Mouse (Mus musculus): ENCODE results near the gene Dpyd.

Gene Dpyd

GRCm38 (mm10) chr3:119095223-119095886 is 533.4 kb downstream of the Dpyd start:
- DNase-seq (ENCODE audit: low spot score) = peak; percentile 65

DNA sequence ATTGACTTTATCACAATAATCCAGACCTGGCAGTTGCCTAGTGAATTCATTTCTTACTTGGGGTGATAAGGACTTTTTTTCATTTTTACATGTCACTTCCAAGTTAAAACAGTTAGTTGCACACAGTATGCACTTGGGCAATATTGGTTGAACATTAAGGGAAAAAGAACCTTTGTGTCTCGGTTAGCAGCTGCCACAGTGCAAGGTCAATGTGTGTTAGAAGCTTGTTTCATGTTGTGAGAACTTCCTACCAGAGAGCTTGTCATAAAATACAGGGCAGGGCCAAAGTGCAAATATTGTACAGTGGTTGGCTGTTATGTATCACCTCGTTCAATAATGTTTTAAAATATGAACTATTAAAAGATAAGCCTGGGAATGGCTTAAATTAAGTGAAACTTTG is 564.1 kb downstream of the Dpyd start:
- no peak for DNase-seq (ENCODE audit: low spot score)

GRCm38 (mm10) chr3:119128076-119128475 is 566.1 kb downstream of the Dpyd start:
- DNase-seq (ENCODE audit: low spot score) = no peak

- no peak for DNase-seq (ENCODE audit: low spot score)
Observed at GRCm38 (mm10) chr3:119143034-119143433, 581.1 kb downstream of the Dpyd start.

DNA sequence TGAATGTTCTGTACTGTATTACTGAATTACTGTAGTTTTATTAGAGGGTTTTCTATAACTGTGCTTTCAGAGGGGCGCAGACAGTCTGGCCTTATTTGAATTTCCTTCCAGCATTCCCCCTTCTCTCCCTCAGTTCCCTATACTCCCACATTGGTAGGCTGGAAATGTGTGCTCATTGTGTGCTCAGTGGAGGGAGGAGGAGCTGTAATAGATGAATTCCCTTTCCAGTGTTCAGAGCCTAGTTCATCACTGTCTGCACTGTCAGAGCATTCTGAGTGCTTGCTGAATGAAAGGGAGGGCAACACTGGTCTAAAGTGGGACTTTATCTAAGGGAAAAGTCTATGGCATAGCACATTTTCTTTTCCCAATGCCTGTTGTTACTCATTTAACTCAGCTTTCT is 582.9 kb downstream of the Dpyd start:
- DNase-seq (ENCODE audit: low spot score) = no peak

GRCm38 (mm10) chr3:119154604-119155444 is 592.9 kb downstream of the Dpyd start:
- DNase-seq (ENCODE audit: low spot score) = peak; percentile 39

GRCm38 (mm10) chr3:119158670-119159069 is 596.7 kb downstream of the Dpyd start:
- no peak for DNase-seq (ENCODE audit: low spot score)

GRCm38 (mm10) chr3:119165691-119166090 is 603.8 kb downstream of the Dpyd start:
- no peak for DNase-seq (ENCODE audit: low spot score)

- DNase-seq (ENCODE audit: low spot score) = no peak
Observed at GRCm38 (mm10) chr3:119168166-119168565, 606.2 kb downstream of the Dpyd start.

- DNase-seq (ENCODE audit: low spot score) = no peak
Observed at GRCm38 (mm10) chr3:119168661-119169060, 606.7 kb downstream of the Dpyd start.

- DNase-seq (ENCODE audit: low spot score) = no peak
Observed at GRCm38 (mm10) chr3:119183261-119183660, 621.3 kb downstream of the Dpyd start.

DNA sequence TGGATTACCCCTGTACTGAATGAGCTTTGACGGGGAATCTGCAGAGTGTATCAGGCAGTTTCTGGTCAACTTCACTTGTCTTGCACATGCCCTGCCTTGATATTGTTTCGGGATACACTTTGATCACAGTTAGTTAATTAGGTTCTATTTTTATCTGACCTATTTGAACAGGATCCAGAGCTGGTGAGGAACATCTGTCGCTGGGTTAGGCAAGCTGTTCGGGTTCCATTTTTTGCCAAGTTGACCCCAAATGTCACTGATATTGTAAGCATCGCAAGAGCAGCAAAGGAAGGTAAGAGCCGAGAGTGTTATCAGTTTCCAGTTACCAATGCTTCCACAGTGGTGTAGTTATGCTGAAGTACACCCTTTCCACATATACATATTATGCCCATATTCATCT is 632.1 kb downstream of the Dpyd start:
- no peak for DNase-seq (ENCODE audit: low spot score)

- no peak for DNase-seq (ENCODE audit: low spot score)
Observed at GRCm38 (mm10) chr3:119195613-119196012, 633.7 kb downstream of the Dpyd start.

DNA sequence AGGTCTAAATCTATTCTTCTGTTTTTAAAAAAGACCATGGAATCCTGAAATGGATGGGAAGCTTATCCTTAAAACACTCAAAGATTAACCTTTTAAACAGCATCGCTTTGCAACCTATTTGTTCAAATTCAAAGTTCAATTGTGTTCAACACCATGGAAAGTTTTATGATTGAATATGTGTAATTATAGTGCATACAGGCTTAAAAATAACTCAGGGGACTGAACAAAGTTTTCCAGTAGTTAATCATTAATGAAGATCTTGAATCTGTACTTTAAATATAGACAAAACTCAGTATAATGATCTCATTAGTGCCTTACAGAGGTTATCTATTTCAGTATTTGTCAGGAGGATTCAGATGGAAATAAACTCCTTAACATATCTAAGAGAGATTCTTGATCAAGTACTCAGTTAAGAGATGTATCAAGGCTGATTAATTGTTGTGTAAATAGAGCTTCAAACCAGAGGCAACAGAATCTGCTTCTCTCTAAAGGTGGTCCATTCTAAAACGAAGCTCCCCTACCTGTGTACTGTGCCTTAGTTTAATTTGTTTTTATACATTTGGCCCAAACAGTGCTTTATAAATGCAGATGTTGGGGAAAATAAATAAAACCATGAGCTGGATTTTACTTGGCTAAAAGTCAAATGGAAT is 659.0 kb downstream of the Dpyd start:
- no peak for DNase-seq (ENCODE audit: low spot score)

- no peak for DNase-seq (ENCODE audit: low spot score)
Observed at GRCm38 (mm10) chr3:119243181-119243580, 681.3 kb downstream of the Dpyd start.

GRCm38 (mm10) chr3:119256516-119256915 is 694.6 kb downstream of the Dpyd start:
- DNase-seq (ENCODE audit: low spot score) = peak; percentile 32

- no peak for DNase-seq (ENCODE audit: low spot score)
Observed at GRCm38 (mm10) chr3:119275241-119275640, 713.3 kb downstream of the Dpyd start.

- DNase-seq (ENCODE audit: low spot score) = no peak
Observed at GRCm38 (mm10) chr3:119280671-119281070, 718.7 kb downstream of the Dpyd start.

DNA sequence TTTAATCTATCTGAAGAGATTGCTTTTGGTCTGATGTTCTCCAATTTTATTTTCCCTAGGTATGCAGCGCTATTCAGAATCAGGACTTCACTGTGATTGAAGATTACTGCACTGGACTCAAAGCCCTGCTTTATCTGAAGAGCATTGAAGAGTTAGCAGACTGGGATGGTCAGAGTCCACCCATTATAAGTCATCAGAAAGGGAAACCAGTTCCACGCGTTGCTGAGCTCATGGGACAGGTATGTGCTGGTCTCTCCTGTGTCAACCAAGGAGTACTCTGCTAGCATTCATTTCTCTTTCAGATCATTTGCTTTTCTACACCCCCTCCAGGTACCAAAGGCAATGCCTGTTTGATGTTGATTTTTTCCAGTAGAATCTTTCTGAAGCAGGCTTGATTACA is 752.8 kb downstream of the Dpyd start:
- no peak for DNase-seq (ENCODE audit: low spot score)

GRCm38 (mm10) chr3:119329063-119329462 is 767.1 kb downstream of the Dpyd start:
- DNase-seq (ENCODE audit: low spot score) = no peak

DNA sequence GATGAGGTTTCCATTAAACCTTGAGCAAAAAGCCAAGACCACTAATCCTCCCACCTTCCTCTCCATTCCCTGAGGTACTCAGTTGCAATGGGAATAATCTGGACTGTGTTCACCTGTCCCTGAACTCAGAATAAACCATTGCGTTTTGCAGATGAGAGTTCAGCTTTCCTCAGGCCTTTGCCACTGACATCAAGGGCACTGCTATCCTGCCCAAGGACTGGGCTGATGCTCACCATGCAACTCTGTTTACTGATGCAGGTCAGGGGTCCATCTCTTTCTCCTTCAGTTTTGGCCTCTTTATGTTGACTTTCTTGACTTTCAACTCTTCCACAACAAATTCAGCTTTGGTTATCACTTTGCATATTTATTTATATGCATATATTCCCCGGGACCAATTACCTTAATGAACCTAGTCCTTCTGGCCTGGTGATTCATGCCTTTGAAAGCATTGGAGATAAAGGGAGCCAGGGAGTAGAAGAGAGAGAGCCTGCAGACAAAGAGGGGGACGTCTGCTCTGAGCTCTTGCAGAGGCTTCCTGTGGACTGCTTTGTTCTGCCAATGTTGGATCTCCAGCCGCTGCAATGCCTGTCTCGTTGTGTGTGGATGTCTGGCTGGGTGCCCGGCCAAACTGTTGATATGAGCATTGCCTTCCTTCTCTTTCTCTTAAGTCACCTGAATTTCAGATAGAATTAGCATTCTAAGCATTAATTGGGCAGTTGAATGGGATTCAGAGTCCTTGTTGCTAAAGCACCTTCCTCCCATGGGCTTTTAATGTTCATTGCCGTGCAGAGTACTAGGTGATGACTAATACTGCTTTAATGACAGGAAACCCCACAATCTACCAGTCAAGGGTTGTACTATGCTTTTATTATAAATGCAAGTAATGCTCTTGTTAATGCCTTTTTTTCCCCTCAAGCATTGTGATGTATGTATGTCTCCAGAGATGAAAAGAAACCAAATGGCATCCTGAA is 771.7 kb downstream of the Dpyd start:
- peak; percentile 2 for DNase-seq (ENCODE audit: low spot score)

All from retina, embryonic 14.5 days (tissue).